Mouse (Mus musculus) heart, embryonic 13.5 days (tissue): ENCODE measurements at regions not wholly inside any gene's neighbourhood (a gene's known extent, or its start where the extent isn't known, plus 50 kb on each side); places are given as distances from the start of the nearest gene placed in this dataset.
A peak's percentile ranks its signal among the peaks of the same experiment; 100 is the strongest.

ENCODE experiments used
- ATAC-seq: fragments of 200-750 bp; cut with Nextera tagmentation; 2 replicates; pipeline ENCODE4 v1.8.0; 2017; ENCODE audit warnings: moderate TSS enrichment; ENCODE audit not compliant: insufficient number of reproducible peaks, low FRiP score, low TSS enrichment; ENCODE audit errors: extremely low read depth
- H3K27ac ChIP-seq: fragments of 300-500 bp; sonication (generic); replicated peaks from 2 replicates; pipeline ENCODE4 v1.5.1; 2015; ENCODE audit warnings: moderate library complexity, mild to moderate bottlenecking, inconsistent platforms
- H3K27me3 ChIP-seq: fragments of 300-500 bp; sonication (generic); replicated peaks from 2 replicates; pipeline ENCODE4 v1.6.1; 2015; ENCODE audit warnings: mild to moderate bottlenecking, inconsistent platforms
- H3K36me3 ChIP-seq: fragments of 300-500 bp; sonication (generic); 2 replicates; pipeline ENCODE4 v1.6.1; 2015; ENCODE audit warnings: mild to moderate bottlenecking, inconsistent platforms
- H3K4me1 ChIP-seq: fragments of 300-500 bp; sonication (generic); 2 replicates; pipeline ENCODE4 v1.6.1; 2015; ENCODE audit warnings: inconsistent platforms
- H3K4me2 ChIP-seq: fragments of 300-500 bp; sonication (generic); 2 replicates; pipeline ENCODE4 v1.6.1; 2015; ENCODE audit warnings: inconsistent platforms, mild to moderate bottlenecking, moderate library complexity
- H3K4me3 ChIP-seq: fragments of 300-500 bp; sonication (generic); 2 replicates; pipeline ENCODE4 v1.5.1; 2015; ENCODE audit warnings: moderate library complexity, mild to moderate bottlenecking, inconsistent platforms
- H3K9ac ChIP-seq: fragments of 300-500 bp; sonication (generic); 2 replicates; pipeline ENCODE4 v1.6.1; 2015; ENCODE audit warnings: inconsistent platforms, mild to moderate bottlenecking, moderate library complexity
- H3K9me3 ChIP-seq: fragments of 300-500 bp; sonication (generic); 2 replicates; pipeline ENCODE4 v1.6.1; 2016; ENCODE audit warnings: inconsistent platforms
- WGBS: fragments of 180-500 bp; shearing (Covaris S2); methylation state at CpG from one replicate; pipeline ENCODE4 v1.1.7; 2015; ENCODE audit warnings: mixed read lengths; 5-methylcytosine and 5-hydroxymethylcytosine counted together

- Histone ChIP-seq H3K27me3 (no peaks in the 10 kb centered on the region), H3K4me2 (no peak overlapping the region), H3K27ac (no peak overlapping the region), H3K36me3 (no peaks in the 10 kb centered on the region), H3K9ac (no peak overlapping the region), H3K4me1 (no peaks in the 10 kb centered on the region), H3K9me3 (peaks cover 3% of the 10 kb centered on the region; the same call in 1 of the 2 replicates), H3K4me3 (no peak overlapping the region)
- WGBS, result 59% methylated on average over 3 of the region's 3 CpGs
- no peak for ATAC-seq
Observed at GRCm38 (mm10) chr13:90370746-90371414, 281.5 kb upstream of the Xrcc4 start.

GRCm38 (mm10) chr13:90364518-90365027 is 275.2 kb upstream of the Xrcc4 start:
- H3K4me3 ChIP-seq, result no peak overlapping the region
- no peak overlapping the region for H3K9ac ChIP-seq
- H3K9me3 ChIP-seq, result peaks cover 3% of the 10 kb centered on the region; the same call in 1 of the 2 replicates
- H3K27me3 ChIP-seq, result no peaks in the 10 kb centered on the region
- no peak overlapping the region for H3K4me2 ChIP-seq
- no peak for ATAC-seq
- 63% methylated on average over 4 of the region's 4 CpGs for WGBS
- H3K36me3 ChIP-seq, result no peaks in the 10 kb centered on the region
- H3K4me1 ChIP-seq, result peaks cover 19% of the 10 kb centered on the region
- H3K27ac ChIP-seq, result no peak overlapping the region

GRCm38 (mm10) chr13:90359861-90360601 is 270.6 kb upstream of the Xrcc4 start:
- ATAC-seq, result peak; percentile 59; the same call in 1 of the 2 replicates
- no peaks in the 10 kb centered on the region for H3K36me3 ChIP-seq
- peak overlapping the region; percentile 52; the same call in 1 of the 2 replicates for H3K9ac ChIP-seq
- peak overlapping the region; percentile 76 for H3K27ac ChIP-seq
- H3K4me1 ChIP-seq, result peaks cover 28% of the 10 kb centered on the region
- no peaks in the 10 kb centered on the region for H3K27me3 ChIP-seq
- no peaks in the 10 kb centered on the region for H3K9me3 ChIP-seq
- peak overlapping the region; percentile 16; the same call in 1 of the 2 replicates for H3K4me3 ChIP-seq
- H3K4me2 ChIP-seq, result peak overlapping the region; percentile 53
- WGBS, result 20% methylated on average over 10 of the region's 10 CpGs

GRCm38 (mm10) chr13:90358149-90358548 is 268.7 kb upstream of the Xrcc4 start:
- Histone ChIP-seq H3K4me2 (no peak overlapping the region), H3K27me3 (no peaks in the 10 kb centered on the region), H3K36me3 (no peaks in the 10 kb centered on the region), H3K9ac (no peak overlapping the region), H3K27ac (no peak overlapping the region), H3K9me3 (no peaks in the 10 kb centered on the region), H3K4me1 (peaks cover 28% of the 10 kb centered on the region), H3K4me3 (no peak overlapping the region)
- ATAC-seq, result no peak
- WGBS, result 79% methylated on average over 1 of the region's 1 CpGs

- Histone ChIP-seq H3K4me3 (no peak overlapping the region), H3K27me3 (no peaks in the 10 kb centered on the region), H3K36me3 (no peaks in the 10 kb centered on the region), H3K9ac (no peak overlapping the region), H3K9me3 (no peaks in the 10 kb centered on the region), H3K27ac (no peak overlapping the region), H3K4me1 (peaks cover 20% of the 10 kb centered on the region), H3K4me2 (no peak overlapping the region)
- ATAC-seq, result no peak
- WGBS, result 95% methylated on average over 1 of the region's 1 CpGs
Observed at GRCm38 (mm10) chr13:90355602-90356001, 266.2 kb upstream of the Xrcc4 start.

- Histone ChIP-seq H3K36me3 (no peaks in the 10 kb centered on the region), H3K4me3 (no peak overlapping the region), H3K27ac (no peak overlapping the region), H3K4me1 (peaks cover 10% of the 10 kb centered on the region; the same call in 1 of the 2 replicates), H3K27me3 (no peaks in the 10 kb centered on the region), H3K9me3 (no peaks in the 10 kb centered on the region), H3K9ac (no peak overlapping the region), H3K4me2 (no peak overlapping the region)
- 43% methylated on average over 4 of the region's 4 CpGs for WGBS
- no peak for ATAC-seq
Observed at GRCm38 (mm10) chr13:90342823-90343222, 253.4 kb upstream of the Xrcc4 start.

GRCm38 (mm10) chr13:90341597-90342212 is 252.3 kb upstream of the Xrcc4 start:
- no peaks in the 10 kb centered on the region for H3K9me3 ChIP-seq
- no peak for ATAC-seq
- H3K36me3 ChIP-seq, result no peaks in the 10 kb centered on the region
- peaks cover 10% of the 10 kb centered on the region; the same call in 1 of the 2 replicates for H3K4me1 ChIP-seq
- no peaks in the 10 kb centered on the region for H3K27me3 ChIP-seq
- 38% methylated on average over 8 of the region's 8 CpGs for WGBS
- H3K9ac ChIP-seq, result no peak overlapping the region
- H3K27ac ChIP-seq, result peak overlapping the region; percentile 36
- no peak overlapping the region for H3K4me3 ChIP-seq
- no peak overlapping the region for H3K4me2 ChIP-seq

GRCm38 (mm10) chr13:90340647-90341160 is 251.3 kb upstream of the Xrcc4 start:
- Histone ChIP-seq H3K9ac (no peak overlapping the region), H3K9me3 (no peaks in the 10 kb centered on the region), H3K4me3 (no peak overlapping the region), H3K27me3 (no peaks in the 10 kb centered on the region), H3K4me1 (peaks cover 10% of the 10 kb centered on the region; the same call in 1 of the 2 replicates), H3K27ac (no peak overlapping the region), H3K36me3 (no peaks in the 10 kb centered on the region), H3K4me2 (no peak overlapping the region)
- 61% methylated on average over 2 of the region's 2 CpGs for WGBS
- no peak for ATAC-seq

GRCm38 (mm10) chr13:90337591-90337990 is 248.2 kb upstream of the Xrcc4 start:
- Histone ChIP-seq H3K4me2 (no peak overlapping the region), H3K27me3 (no peaks in the 10 kb centered on the region), H3K9ac (no peak overlapping the region), H3K9me3 (no peaks in the 10 kb centered on the region), H3K4me1 (peaks cover 6% of the 10 kb centered on the region; the same call in 1 of the 2 replicates), H3K4me3 (no peak overlapping the region), H3K27ac (no peak overlapping the region), H3K36me3 (no peaks in the 10 kb centered on the region)
- ATAC-seq, result no peak
- 76% methylated on average over 1 of the region's 1 CpGs for WGBS

GRCm38 (mm10) chr13:90335741-90336037 is 246.3 kb upstream of the Xrcc4 start:
- 71% methylated on average over 3 of the region's 3 CpGs for whole genome bisulfite sequencing
- H3K27ac ChIP-seq, result no peak overlapping the region
- no peak overlapping the region for H3K9ac ChIP-seq
- no peaks in the 10 kb centered on the region for H3K9me3 ChIP-seq
- no peak for ATAC-seq
- H3K4me1 ChIP-seq, result no peaks in the 10 kb centered on the region
- H3K4me2 ChIP-seq, result no peak overlapping the region
- no peaks in the 10 kb centered on the region for H3K27me3 ChIP-seq
- H3K4me3 ChIP-seq, result no peak overlapping the region
- no peaks in the 10 kb centered on the region for H3K36me3 ChIP-seq

GRCm38 (mm10) chr13:90334934-90335740 is 245.7 kb upstream of the Xrcc4 start:
- no peak overlapping the region for H3K4me3 ChIP-seq
- no peaks in the 10 kb centered on the region for H3K9me3 ChIP-seq
- H3K27ac ChIP-seq, result no peak overlapping the region
- no peaks in the 10 kb centered on the region for H3K36me3 ChIP-seq
- H3K27me3 ChIP-seq, result no peaks in the 10 kb centered on the region
- H3K4me2 ChIP-seq, result no peak overlapping the region
- H3K9ac ChIP-seq, result no peak overlapping the region
- ATAC-seq, result no peak
- WGBS, result 66% methylated on average over 6 of the region's 6 CpGs
- H3K4me1 ChIP-seq, result no peaks in the 10 kb centered on the region
